Mouse (Mus musculus) MEL (cell line): ENCODE measurements around the gene 4930426L09Rik. TPM values are rescaled to one million over a fixed set of nuclear protein-coding genes. Genes with fewer than 3 reads are reported as not detected.

Experiments
- DNase-seq: peaks from one replicate; pipeline ENCODE4 v3.0.0; 2011; ENCODE audit warnings: low read depth, low spot score
- H3K27ac ChIP-seq: 2 replicates; pipeline ENCODE4 v1.5.1; 2012; ENCODE audit warnings: low read depth, mild to moderate bottlenecking, control low read depth, low read length, moderate library complexity; ENCODE audit not compliant: control insufficient read depth
- H3K27me3 ChIP-seq, 2 experiments: fragments of 150-350 bp in 1 of 2; sonication (generic) in 1 of 2; 2 replicates each; pipeline ENCODE4 v1.6.1; 2012; ENCODE audit warnings: low read length in 2 of 2, mild to moderate bottlenecking in 2 of 2, improper control_type of control experiment in 1 of 2, moderate library complexity in 1 of 2; ENCODE audit not compliant: insufficient read depth in 2 of 2, control insufficient read depth in 1 of 2
- H3K36me3 ChIP-seq, 2 experiments: 2 replicates each; pipeline ENCODE4 v1.6.1; 2012 to 2014; ENCODE audit warnings: low read length in 2 of 2, improper control_type of control experiment in 1 of 2, inconsistent platforms in 1 of 2, mild to moderate bottlenecking in 1 of 2; ENCODE audit not compliant: insufficient read depth in 2 of 2, control insufficient read depth in 1 of 2
- H3K4me1 ChIP-seq, 2 experiments: fragments of 150-350 bp in 1 of 2; sonication (generic) in 1 of 2; 2 replicates each; pipeline ENCODE4 v1.6.1; 2012; ENCODE audit warnings: low read length in 2 of 2, improper control_type of control experiment in 1 of 2, mild to moderate bottlenecking in 1 of 2; ENCODE audit not compliant: insufficient read depth in 2 of 2, control insufficient read depth in 1 of 2
- H3K4me3 ChIP-seq, 2 experiments: fragments of 150-350 bp in 1 of 2; sonication (generic) in 1 of 2; 2 replicates each; pipeline ENCODE4 v1.5.1; 2012; ENCODE audit warnings: low read depth in 2 of 2, low read length in 2 of 2, mild to moderate bottlenecking in 2 of 2, moderate library complexity in 2 of 2, control low read depth in 1 of 2, improper control_type of control experiment in 1 of 2; ENCODE audit not compliant: control insufficient read depth in 1 of 2, insufficient read depth in 1 of 2
- H3K79me2 ChIP-seq: 2 replicates; pipeline ENCODE4 v1.6.1; 2012; ENCODE audit warnings: mild to moderate bottlenecking, low read length, moderate library complexity; ENCODE audit not compliant: control insufficient read depth, poor library complexity, insufficient read depth
- H3K9ac ChIP-seq: 2 replicates; pipeline ENCODE4 v1.6.1; 2012; ENCODE audit warnings: low read depth, mild to moderate bottlenecking, control low read depth, low read length, moderate library complexity; ENCODE audit not compliant: control insufficient read depth, poor library complexity, severe bottlenecking
- H3K9me3 ChIP-seq: fragments of 150-350 bp; sonication (generic); replicated peaks from 2 replicates; pipeline ENCODE4 v1.6.1; 2012; ENCODE audit warnings: mild to moderate bottlenecking, low read length, improper control_type of control experiment, moderate library complexity; ENCODE audit not compliant: insufficient read depth
- BHLHE40 ChIP-seq: IDR thresholded peaks from 2 replicates; pipeline ENCODE4 v1.6.1; 2012; ENCODE audit warnings: low read depth, mild to moderate bottlenecking, inconsistent platforms, low read length, improper control_type of control experiment, borderline replicate concordance
- CHD1 ChIP-seq: IDR thresholded peaks from 2 replicates; pipeline ENCODE4 v1.6.1; 2012; ENCODE audit warnings: low read depth, mild to moderate bottlenecking, inconsistent platforms, low read length, improper control_type of control experiment
- ELF1 ChIP-seq: IDR thresholded peaks from 2 replicates; pipeline ENCODE4 v1.6.1; 2014; ENCODE audit warnings: low read depth, mild to moderate bottlenecking, inconsistent platforms, low read length, improper control_type of control experiment, moderate library complexity
- EP300 ChIP-seq, 2 experiments: IDR thresholded peaks; 2 replicates each; pipeline ENCODE4 v1.6.1; 2011; ENCODE audit warnings: improper control_type of control experiment in 2 of 2, low read length in 2 of 2, low read depth in 1 of 2, mild to moderate bottlenecking in 1 of 2
- ETS1 ChIP-seq: IDR thresholded peaks from 2 replicates; pipeline ENCODE4 v1.6.1; 2012; ENCODE audit warnings: low read depth, mild to moderate bottlenecking, inconsistent platforms, low read length, improper control_type of control experiment, moderate library complexity
- GATA1 ChIP-seq: IDR thresholded peaks from 2 replicates; pipeline ENCODE4 v1.6.1; 2011; ENCODE audit warnings: low read depth, low read length, improper control_type of control experiment
- HCFC1 ChIP-seq: IDR thresholded peaks from 2 replicates; pipeline ENCODE4 v1.6.1; 2012; ENCODE audit warnings: low read depth, mild to moderate bottlenecking, inconsistent platforms, low read length, improper control_type of control experiment, moderate library complexity
- JUND ChIP-seq: IDR thresholded peaks from 2 replicates; pipeline ENCODE4 v1.6.1; 2011; ENCODE audit warnings: low read depth, mild to moderate bottlenecking, improper control_type of control experiment, low read length
- MAFK ChIP-seq: IDR thresholded peaks from 2 replicates; pipeline ENCODE4 v1.6.1; 2011; ENCODE audit warnings: low read depth, mild to moderate bottlenecking, low read length, improper control_type of control experiment, borderline replicate concordance
- MYB ChIP-seq: IDR thresholded peaks from 2 replicates; pipeline ENCODE4 v1.6.1; 2011; ENCODE audit warnings: mild to moderate bottlenecking, low read depth, low read length, improper control_type of control experiment
- MYC ChIP-seq: IDR thresholded peaks from 2 replicates; pipeline ENCODE4 v1.6.1; 2011; ENCODE audit warnings: low read depth, mild to moderate bottlenecking, low read length, improper control_type of control experiment, moderate library complexity
- RCOR1 ChIP-seq: IDR thresholded peaks from 2 replicates; pipeline ENCODE4 v1.6.1; 2012; ENCODE audit warnings: low read depth, mild to moderate bottlenecking, inconsistent platforms, low read length, improper control_type of control experiment
- SIN3A ChIP-seq: IDR thresholded peaks from 2 replicates; pipeline ENCODE4 v1.6.1; 2012; ENCODE audit warnings: low read length, improper control_type of control experiment, inconsistent platforms
- TAL1 ChIP-seq: IDR thresholded peaks from 2 replicates; pipeline ENCODE4 v1.6.1; 2012; ENCODE audit warnings: mild to moderate bottlenecking, inconsistent platforms, low read length, moderate library complexity, mixed read lengths
- TCF12 ChIP-seq: IDR thresholded peaks from 2 replicates; pipeline ENCODE4 v1.6.1; 2014; ENCODE audit warnings: low read depth, mild to moderate bottlenecking, inconsistent platforms, low read length, improper control_type of control experiment, moderate library complexity
- UBTF ChIP-seq: IDR thresholded peaks from 2 replicates; pipeline ENCODE4 v1.6.1; 2012; ENCODE audit warnings: low read depth, mild to moderate bottlenecking, inconsistent platforms, low read length, improper control_type of control experiment, moderate library complexity, borderline replicate concordance; ENCODE audit not compliant: insufficient read depth
- ZKSCAN1 ChIP-seq: IDR thresholded peaks from 2 replicates; pipeline ENCODE4 v1.6.1; 2012; ENCODE audit warnings: low read depth, mild to moderate bottlenecking, inconsistent platforms, low read length, improper control_type of control experiment, moderate library complexity
- ZNF384 ChIP-seq: IDR thresholded peaks from 2 replicates; pipeline ENCODE4 v1.6.1; 2012; ENCODE audit warnings: low read depth, mild to moderate bottlenecking, inconsistent platforms, low read length, improper control_type of control experiment
- polyA plus RNA-seq, 2 experiments: library from polyadenylated mRNA; stranded (reverse) in 1 of 2; unstranded in 1 of 2; fragments of >175 nt in 1 of 2; fragments of >200 nt in 1 of 2; gene quantifications; 2 replicates each; pipeline versions ENCODE4 v1.2.1 to v1.2.4; 2012; ENCODE audit warnings: low replicate concordance in 2 of 2, low read depth in 1 of 2; ENCODE audit not compliant: insufficient read length in 2 of 2, insufficient read depth in 1 of 2, missing spikeins in 1 of 2
- total RNA-seq: library from RNA; depleted of rRNA; stranded (reverse); fragments of 300-350 nt; gene quantifications from 2 replicates; pipeline ENCODE4 v1.2.3, GENCODE M21; 2012

Gene 4930426L09Rik
- total and polyA plus RNA-seq, 3 experiments, result 0.12 to 0.19 TPM; not detected in 1

DNA sequence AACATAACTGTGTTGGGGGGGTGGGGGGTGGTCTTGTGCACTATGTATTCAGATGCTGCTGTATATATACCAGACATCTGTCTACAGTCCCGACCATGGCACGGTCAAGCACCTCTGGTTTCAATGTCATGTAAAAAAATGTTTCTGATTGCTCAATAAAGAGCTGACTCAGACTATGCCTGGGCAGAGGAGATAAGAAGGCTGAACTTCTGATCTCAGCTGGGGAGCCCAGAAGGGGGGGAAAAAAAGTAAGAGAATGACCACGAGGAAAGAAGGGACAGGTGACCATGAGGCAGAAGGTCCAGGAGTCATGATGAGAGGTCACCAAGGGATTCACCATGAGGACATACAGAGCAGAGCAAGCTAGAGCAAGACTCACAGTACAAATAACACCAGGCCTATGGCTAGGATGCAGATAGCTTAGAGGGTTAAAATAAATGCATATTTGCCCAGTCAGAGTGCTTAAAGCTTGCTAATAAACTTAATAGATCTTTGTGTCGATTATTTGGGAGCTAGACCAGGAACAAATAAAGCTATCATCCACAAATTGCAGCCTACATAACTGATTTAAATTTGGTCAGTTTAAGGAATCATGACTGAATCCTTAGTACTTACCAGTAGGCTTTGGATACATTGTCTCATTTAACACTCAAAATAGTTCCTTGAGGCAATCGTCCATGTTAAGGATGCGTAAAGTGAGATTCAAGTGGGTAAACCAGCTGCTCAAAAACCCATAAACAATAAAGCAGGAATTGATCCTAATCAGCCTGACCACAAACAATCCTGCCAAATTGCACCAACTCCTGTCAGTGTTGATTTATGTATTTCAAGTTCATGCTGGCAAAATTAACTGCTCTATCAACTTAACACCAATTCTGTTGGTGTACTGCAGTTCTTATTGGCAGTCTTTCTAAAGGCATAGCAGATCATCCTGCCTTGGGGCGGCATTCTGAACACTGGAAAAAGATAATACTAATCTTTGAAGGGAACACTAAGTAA is 5.3 kb upstream of the 4930426L09Rik start:
- peak overlapping the region; percentile 56 for H3K27ac ChIP-seq
- no peaks in the 10 kb centered on the region for H3K27me3 ChIP-seq
- peak; percentile 67 for DNase-seq
- no peaks in the 10 kb centered on the region for H3K9me3 ChIP-seq
- peak overlapping the region; percentile 36 for H3K9ac ChIP-seq
- peaks cover 0 to 43% of the 10 kb centered on the region in 2 experiments; a peak in 2 of 4 replicates for H3K36me3 ChIP-seq
- peaks cover 51% of the 10 kb centered on the region for H3K79me2 ChIP-seq
- H3K4me3 ChIP-seq, result peak overlapping the region in 1 of 2 experiments; percentile 5; a peak in 2 of 4 replicates
- peak; percentile 91 for TF ChIP-seq ETS1
- TF ChIP-seq SIN3A, result peak; percentile 34
- peak; percentile 47; the same call in 1 of the 2 replicates for TF ChIP-seq BHLHE40
- TF ChIP-seq UBTF, result no peak
- TF ChIP-seq HCFC1, result no peak
- TF ChIP-seq TCF12, result peak; percentile 92
- peak; percentile 91 for TF ChIP-seq RCOR1
- TF ChIP-seq MAFK, result peak; percentile 87; the same call in 1 of the 2 replicates
- TF ChIP-seq ZKSCAN1, result no peak
- peak; percentile 92 for TF ChIP-seq ZNF384
- TF ChIP-seq JUND, result peak; percentile 83
- TF ChIP-seq MYC, result peak; percentile 16; the same call in 1 of the 2 replicates
- no peak for TF ChIP-seq ELF1
- TF ChIP-seq TAL1, result peak; percentile 94
- peak; percentile 87 for TF ChIP-seq GATA1
- TF ChIP-seq CHD1, result 0 out of 2 replicates have a peak, but pooled peaks have one; percentile 58
- TF ChIP-seq MYB, result peak; percentile 64; the same call in 1 of the 2 replicates
- TF ChIP-seq EP300 (IDR thresholded peaks at IDR 0.05; ENCODE audit: low read depth in 1 of 2, low read length in 2 of 2), result peak; percentile 88 to 96
- peaks cover 29 to 31% of the 10 kb centered on the region in 2 experiments for H3K4me1 ChIP-seq
